Mouse (Mus musculus) limb, embryonic 14.5 days (tissue): ENCODE data around the gene Fgfr2. TPM values are rescaled to one million over a fixed set of nuclear protein-coding genes. Genes with fewer than 3 reads are reported as not detected.

Source experiments
- ATAC-seq: fragments of 200-750 bp; cut with Nextera tagmentation; 2 replicates; pipeline ENCODE4 v1.8.0; 2017; ENCODE audit warnings: low read depth, moderate number of reproducible peaks, moderate TSS enrichment; ENCODE audit not compliant: low FRiP score
- DNase-seq: peaks from one replicate; pipeline ENCODE4 v3.0.0-alpha.2; 2015; ENCODE audit warnings: low spot score
- H3K27ac ChIP-seq: fragments of 300-500 bp; sonication (generic); replicated peaks from 2 replicates; pipeline ENCODE4 v1.5.1; 2014; ENCODE audit warnings: low read depth, mild to moderate bottlenecking, low read length, moderate library complexity, mixed read lengths
- H3K27me3 ChIP-seq: fragments of 300-500 bp; sonication (generic); 2 replicates; pipeline ENCODE4 v1.6.1; 2014; ENCODE audit warnings: low read length, mixed read lengths; ENCODE audit not compliant: control insufficient read depth, insufficient read depth
- H3K36me3 ChIP-seq: fragments of 300-500 bp; sonication (generic); 2 replicates; pipeline ENCODE4 v1.6.1; 2014; ENCODE audit warnings: mild to moderate bottlenecking, low read length, moderate library complexity, mixed read lengths; ENCODE audit not compliant: control insufficient read depth, insufficient read depth
- H3K4me1 ChIP-seq: fragments of 300-500 bp; sonication (generic); 2 replicates; pipeline ENCODE4 v1.6.1; 2014; ENCODE audit warnings: antibody characterized with exemption, low read length, mixed read lengths; ENCODE audit not compliant: control insufficient read depth, insufficient read depth
- H3K4me2 ChIP-seq: fragments of 300-500 bp; sonication (generic); replicated peaks from 2 replicates; pipeline ENCODE4 v1.6.1; 2014; ENCODE audit warnings: low read depth, mild to moderate bottlenecking, low read length, moderate library complexity; ENCODE audit not compliant: severe bottlenecking
- H3K4me3 ChIP-seq: fragments of 300-500 bp; sonication (generic); replicated peaks from 2 replicates; pipeline ENCODE4 v1.5.1; 2014; ENCODE audit warnings: low read length
- H3K9ac ChIP-seq: fragments of 300-500 bp; sonication (generic); 2 replicates; pipeline ENCODE4 v1.6.1; 2014; ENCODE audit warnings: mild to moderate bottlenecking, low read depth, low read length, moderate library complexity; ENCODE audit not compliant: severe bottlenecking
- H3K9me3 ChIP-seq: fragments of 300-500 bp; sonication (generic); 2 replicates; pipeline ENCODE4 v1.6.1; 2016; ENCODE audit warnings: low read length; ENCODE audit not compliant: control insufficient read depth
- POLR2A ChIP-seq: fragments of 200-500 bp; IDR thresholded peaks from 2 replicates; pipeline ENCODE4 v1.8.0; 2012; ENCODE audit warnings: inconsistent platforms, mild to moderate bottlenecking, moderate library complexity, borderline replicate concordance; ENCODE audit not compliant: insufficient read depth, insufficient read length; ENCODE audit errors: extremely low read depth
- WGBS: fragments of 180-500 bp; shearing (Covaris S2); extraction: QIAGEN DNeasy Blood & Tissue Kit; methylation state at CpG from one replicate; pipeline ENCODE4 v1.1.7; 2014; 5-methylcytosine and 5-hydroxymethylcytosine counted together
- polyA plus RNA-seq, 2 experiments: library from polyadenylated mRNA; depleted of rRNA in 1 of 2; stranded (reverse) in 1 of 2; unstranded in 1 of 2; fragments of >200 nt; fragmentation: Nextera tagmentation in 1 of 2; extraction: Ambion mirVana in 1 of 2; gene quantifications; 2 replicates each; pipeline versions ENCODE4 v1.2.1 to v1.2.3; 2012 to 2014

Fgfr2 gene
- polyA plus RNA-seq, 2 experiments = 131 to 133 TPM

DNA sequence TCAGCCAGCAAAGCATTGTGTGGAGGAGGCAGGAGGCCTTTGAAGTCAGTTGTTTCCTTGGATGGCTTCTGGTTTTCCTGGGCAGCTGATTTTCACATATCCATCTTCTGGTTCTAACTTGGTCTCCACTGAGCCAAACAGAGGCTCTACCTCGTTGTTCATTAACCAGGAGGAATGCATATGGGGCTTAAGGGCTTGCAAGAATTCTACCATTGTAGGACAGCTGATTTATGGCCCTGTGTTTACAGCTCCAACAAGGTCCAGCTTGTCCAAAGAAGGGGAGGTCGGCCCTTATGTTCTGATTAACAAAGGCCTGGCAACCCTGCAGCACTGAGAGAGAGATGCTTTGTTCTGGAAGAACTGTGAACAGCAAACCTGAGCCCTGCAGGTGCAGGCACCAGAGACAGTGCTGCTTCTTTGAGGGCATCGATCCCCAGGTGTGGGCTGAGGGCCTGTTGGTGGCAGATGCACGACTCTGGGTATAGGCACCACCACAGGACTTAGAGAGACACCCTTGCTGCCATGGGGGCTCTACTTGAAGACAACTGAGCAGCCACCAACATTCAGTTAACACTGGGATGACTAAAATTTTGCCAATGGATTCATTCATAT lies 2787.6 kb downstream of the Fgfr2 start:
- 40% methylated on average over 4 of the region's 4 CpGs for WGBS
- Histone ChIP-seq H3K4me2 (no peak overlapping the region), H3K4me3 (no peak overlapping the region), H3K27me3 (no peaks in the 10 kb centered on the region), H3K27ac (no peak overlapping the region), H3K9me3 (no peaks in the 10 kb centered on the region), H3K36me3 (no peaks in the 10 kb centered on the region), H3K4me1 (peaks cover 4% of the 10 kb centered on the region; the same call in 1 of the 2 replicates), H3K9ac (no peak overlapping the region)
- DNase-seq (no peak), ATAC-seq (no peak)
- TF ChIP-seq POLR2A = no peak

DNA sequence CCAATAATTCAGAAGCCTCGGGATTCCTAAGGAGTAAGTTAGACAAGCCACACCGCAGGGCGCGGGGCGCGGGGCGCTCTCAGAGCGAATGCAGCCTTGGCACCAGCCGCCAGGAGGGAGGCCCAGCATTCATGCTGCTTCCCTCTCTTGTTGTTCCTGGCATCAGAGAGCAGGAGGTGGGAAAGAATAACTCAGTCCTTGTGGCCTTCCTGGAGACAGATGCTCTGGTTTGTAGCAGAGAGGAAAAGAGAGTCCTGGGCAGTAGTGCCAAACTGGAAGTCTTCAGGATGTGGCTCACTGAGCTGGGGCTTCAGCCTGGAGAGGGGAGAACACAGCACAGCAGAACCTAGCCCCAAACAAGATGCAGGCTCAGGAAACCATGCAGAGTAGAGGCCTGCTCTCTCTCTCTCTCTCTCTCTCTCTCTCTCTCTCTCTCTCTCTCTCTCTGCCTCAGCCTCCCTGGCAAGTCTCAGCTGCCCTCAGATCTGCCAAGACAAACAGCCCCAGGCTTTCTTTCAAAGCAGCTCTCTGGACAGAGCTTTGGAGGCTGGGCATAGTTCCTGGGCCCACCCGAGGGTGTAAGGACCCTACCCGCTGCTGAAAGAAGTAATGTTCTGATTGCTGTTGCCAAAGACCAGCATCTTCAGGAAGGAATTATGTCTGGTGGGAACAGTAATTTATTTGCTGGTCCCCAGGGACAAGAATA lies 2790.5 kb downstream of the Fgfr2 start:
- 79% methylated on average over 11 of the region's 11 CpGs for whole genome bisulfite sequencing
- H3K9me3 ChIP-seq = no peaks in the 10 kb centered on the region
- ATAC-seq (no peak; the same call in 1 of the 2 replicates), DNase-seq (peak; percentile 29)
- H3K4me3 ChIP-seq = no peak overlapping the region
- H3K36me3 ChIP-seq = no peaks in the 10 kb centered on the region
- peak overlapping the region; percentile 39; the same call in 1 of the 2 replicates for H3K27ac ChIP-seq
- no peaks in the 10 kb centered on the region for H3K27me3 ChIP-seq
- no peak overlapping the region for H3K9ac ChIP-seq
- no peak overlapping the region for H3K4me2 ChIP-seq
- TF ChIP-seq POLR2A = no peak
- H3K4me1 ChIP-seq = peaks cover 14% of the 10 kb centered on the region

DNA sequence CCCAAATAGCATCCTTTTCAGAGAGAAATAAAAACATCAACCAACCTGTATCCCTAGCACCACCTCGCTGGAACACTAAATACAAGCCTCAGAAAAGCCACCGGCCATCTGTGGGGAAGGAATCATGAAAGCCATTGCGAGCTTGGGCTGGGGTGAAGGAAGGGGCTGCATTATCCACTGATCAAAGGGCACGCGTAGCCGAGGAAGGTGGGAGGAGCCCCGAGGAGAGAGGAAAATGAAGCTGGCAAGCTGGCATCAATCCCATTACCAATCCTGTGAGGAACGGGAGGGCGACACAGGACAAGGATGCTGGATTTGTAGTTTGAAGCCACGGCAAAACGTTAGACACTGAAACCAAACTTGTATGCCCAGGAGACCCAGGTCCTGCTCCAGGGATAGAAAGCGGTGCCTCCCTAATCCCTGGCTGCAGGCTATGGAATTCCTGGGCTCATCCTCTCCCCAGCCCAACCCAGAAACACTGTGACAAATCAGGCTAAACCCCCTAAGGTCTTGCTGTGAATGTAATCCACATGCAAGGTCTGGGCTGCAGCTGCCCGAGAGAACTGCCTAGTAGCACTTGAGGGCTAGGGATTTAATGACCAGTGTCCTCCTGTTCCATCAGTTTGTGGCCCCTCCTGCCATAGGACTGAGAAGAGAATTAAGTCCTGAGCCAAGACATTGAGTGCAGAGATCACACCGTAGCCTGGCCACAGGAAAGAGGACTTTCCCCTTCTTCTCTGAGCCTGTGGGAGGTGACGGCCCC lies 2795.4 kb downstream of the Fgfr2 start:
- no peak overlapping the region for H3K27ac ChIP-seq
- DNase-seq (peak; percentile 14), ATAC-seq (peak; percentile 38; the same call in 1 of the 2 replicates)
- H3K4me2 ChIP-seq = peak overlapping the region; percentile 13; the same call in 1 of the 2 replicates
- TF ChIP-seq POLR2A = no peak
- no peak overlapping the region for H3K9ac ChIP-seq
- H3K36me3 ChIP-seq = no peaks in the 10 kb centered on the region
- no peaks in the 10 kb centered on the region for H3K9me3 ChIP-seq
- H3K27me3 ChIP-seq = no peaks in the 10 kb centered on the region
- H3K4me1 ChIP-seq = peaks cover 33% of the 10 kb centered on the region
- 13% methylated on average over 15 of the region's 15 CpGs for WGBS
- H3K4me3 ChIP-seq = no peak overlapping the region

DNA sequence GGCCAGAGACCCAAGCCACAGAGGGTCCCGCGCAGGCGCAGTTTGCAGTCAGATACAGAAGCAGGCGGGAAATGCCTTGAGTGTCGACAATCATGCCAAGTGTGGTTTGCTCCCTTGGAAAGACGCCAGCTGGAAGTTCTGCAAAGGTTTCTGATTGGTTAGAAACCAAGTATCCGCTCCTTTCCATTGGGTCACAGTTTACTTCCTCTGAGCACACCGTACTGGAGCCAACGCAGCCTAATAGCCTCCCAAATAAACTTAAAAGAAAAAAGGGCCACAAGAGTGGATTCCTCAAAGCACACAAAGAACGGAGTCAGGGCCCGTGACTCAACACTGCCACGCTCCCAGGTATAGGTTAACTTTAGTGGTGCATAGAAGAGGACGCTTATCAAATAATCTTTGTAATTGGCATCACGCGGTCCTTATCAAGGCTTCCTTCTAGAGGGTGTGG lies 2797.1 kb downstream of the Fgfr2 start:
- Histone ChIP-seq H3K9me3 (no peaks in the 10 kb centered on the region), H3K4me2 (no peak overlapping the region), H3K36me3 (no peaks in the 10 kb centered on the region), H3K9ac (no peak overlapping the region), H3K4me1 (peaks cover 32% of the 10 kb centered on the region), H3K27ac (no peak overlapping the region), H3K27me3 (no peaks in the 10 kb centered on the region), H3K4me3 (no peak overlapping the region)
- no peak for TF ChIP-seq POLR2A
- peak; percentile 83 for DNase-seq
- peak; percentile 57 for ATAC-seq
- WGBS = 65% methylated on average over 15 of the region's 15 CpGs

DNA sequence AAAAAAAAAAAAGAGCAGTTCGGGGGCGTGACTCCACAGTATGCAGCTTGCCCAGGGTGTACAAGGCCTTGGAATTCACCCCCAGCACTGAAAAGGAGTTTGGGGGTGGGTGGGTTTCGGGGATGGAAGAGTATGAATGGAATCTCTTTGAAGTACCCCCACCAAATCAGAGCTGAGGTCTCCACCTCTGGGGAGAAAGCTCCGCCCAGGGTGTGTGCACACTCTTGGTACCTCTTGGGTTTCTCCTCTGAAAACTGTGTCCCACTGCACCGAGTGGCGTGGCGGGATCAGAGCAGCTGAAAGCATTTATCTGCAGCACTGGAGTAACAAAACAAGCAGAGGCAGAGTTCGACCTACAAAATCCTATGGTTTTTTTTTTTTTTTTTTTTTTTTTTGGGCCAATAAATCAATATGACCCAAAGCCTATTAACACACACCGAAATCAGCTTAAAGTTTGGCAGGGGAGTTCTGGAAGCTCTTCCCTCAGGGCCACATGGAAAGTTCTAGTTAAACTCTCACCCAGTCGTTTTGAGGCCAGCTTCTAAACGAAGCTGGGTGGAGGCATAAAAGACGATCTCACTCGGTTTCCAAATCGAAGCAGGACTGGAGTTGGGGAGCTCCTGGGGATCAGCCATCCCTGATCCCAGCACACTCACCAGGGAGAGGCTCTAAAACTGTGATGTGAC lies 2798.3 kb downstream of the Fgfr2 start:
- DNase-seq = peak; percentile 53

More for the DNA sequence above, 2798.3 kb downstream of the Fgfr2 start:
- 0 out of 2 replicates have a peak overlapping the region, but pooled peaks have one; percentile 28 for H3K27ac ChIP-seq
- no peaks in the 10 kb centered on the region for H3K9me3 ChIP-seq
- ATAC-seq = no peak
- no peak for TF ChIP-seq POLR2A
- peaks cover 33% of the 10 kb centered on the region for H3K4me1 ChIP-seq
- H3K9ac ChIP-seq = no peak overlapping the region
- no peak overlapping the region for H3K4me3 ChIP-seq
- no peak overlapping the region for H3K4me2 ChIP-seq
- WGBS = 32% methylated on average over 14 of the region's 14 CpGs
- H3K27me3 ChIP-seq = no peaks in the 10 kb centered on the region
- H3K36me3 ChIP-seq = no peaks in the 10 kb centered on the region
